Mouse (Mus musculus) limb, embryonic 12.5 days (tissue): ENCODE data around the gene Krt34. TPM values are rescaled to one million over a fixed set of nuclear protein-coding genes. Genes with fewer than 3 reads are reported as not detected.

Experiments
- ATAC-seq: fragments of 200-750 bp; cut with Nextera tagmentation; 2 replicates; pipeline ENCODE4 v1.8.0; 2017; ENCODE audit warnings: low read depth, moderate TSS enrichment; ENCODE audit not compliant: insufficient number of reproducible peaks, insufficient read depth, low FRiP score, low TSS enrichment
- H3K27ac ChIP-seq: fragments of 300-500 bp; sonication (generic); 2 replicates; pipeline ENCODE4 v1.5.1; 2016; ENCODE audit warnings: mild to moderate bottlenecking, moderate library complexity
- H3K27me3 ChIP-seq: fragments of 300-500 bp; sonication (generic); 2 replicates; pipeline ENCODE4 v1.6.1; 2016; ENCODE audit warnings: mild to moderate bottlenecking, moderate library complexity
- H3K36me3 ChIP-seq: fragments of 300-500 bp; sonication (generic); 2 replicates; pipeline ENCODE4 v1.6.1; 2016; ENCODE audit warnings: mild to moderate bottlenecking, moderate library complexity
- H3K4me1 ChIP-seq: fragments of 300-500 bp; sonication (generic); replicated peaks from 2 replicates; pipeline ENCODE4 v1.6.1; 2016
- H3K4me2 ChIP-seq: fragments of 300-500 bp; sonication (generic); 2 replicates; pipeline ENCODE4 v1.6.1; 2016; ENCODE audit warnings: mild to moderate bottlenecking, moderate library complexity
- H3K4me3 ChIP-seq: fragments of 300-500 bp; sonication (generic); replicated peaks from 2 replicates; pipeline ENCODE4 v1.5.1; 2016; ENCODE audit warnings: mild to moderate bottlenecking
- H3K9ac ChIP-seq: fragments of 300-500 bp; sonication (generic); replicated peaks from 2 replicates; pipeline ENCODE4 v1.6.1; 2016; ENCODE audit warnings: mild to moderate bottlenecking, moderate library complexity
- H3K9me3 ChIP-seq: fragments of 300-500 bp; sonication (generic); 2 replicates; pipeline ENCODE4 v1.6.1; 2016; ENCODE audit warnings: mild to moderate bottlenecking, moderate library complexity
- WGBS: fragments of 180-500 bp; shearing (Covaris S2); methylation state at CpG from one replicate; pipeline ENCODE4 v1.1.7; 2016; 5-methylcytosine and 5-hydroxymethylcytosine counted together
- polyA plus RNA-seq: library from polyadenylated mRNA; unstranded; fragments of >200 nt; fragmentation: Nextera tagmentation; extraction: Ambion mirVana; gene quantifications from 2 replicates; pipeline ENCODE4 v1.2.1, GENCODE M21; 2016

Krt34 gene
- polyA plus RNA-seq, 1 experiment from 2014 or later: not detected

GRCm38 (mm10) chr11:99994384-99994661 is 47.0 kb downstream of the Krt34 start:
- H3K27ac ChIP-seq: no peak overlapping the region
- 47% methylated on average over 4 of the region's 4 CpGs for WGBS
- H3K4me1 ChIP-seq: peaks cover 12% of the 10 kb centered on the region
- no peaks in the 10 kb centered on the region for H3K9me3 ChIP-seq
- H3K36me3 ChIP-seq: no peaks in the 10 kb centered on the region
- ATAC-seq: no peak
- H3K4me2 ChIP-seq: no peak overlapping the region
- no peak overlapping the region for H3K4me3 ChIP-seq
- no peak overlapping the region for H3K9ac ChIP-seq
- peaks cover 32% of the 10 kb centered on the region for H3K27me3 ChIP-seq

GRCm38 (mm10) chr11:99993620-99994383 is 47.6 kb downstream of the Krt34 start, which contains the start of gene Krtap17-1:
Gene Krtap17-1, minus strand, starts transcription at chr11:99993994.
- peak within 1 kb of the TSS; percentile 51 for H3K4me2 ChIP-seq
- H3K4me1 ChIP-seq: peaks cover 12% of the 10 kb centered on the region
- no peaks in the 10 kb centered on the region for H3K9me3 ChIP-seq
- no peak within 1 kb of the TSS for H3K27ac ChIP-seq
- no peaks in the 10 kb centered on the region for H3K36me3 ChIP-seq
- H3K9ac ChIP-seq: peak within 1 kb of the TSS; percentile 42; the same call in 1 of the 2 replicates
- H3K4me3 ChIP-seq: peak within 1 kb of the TSS; percentile 29
- H3K27me3 ChIP-seq: peaks cover 32% of the 10 kb centered on the region
- 17% methylated on average over 26 of the region's 26 CpGs for WGBS
- ATAC-seq: no peak

- peaks cover 32% of the 10 kb centered on the region for H3K27me3 ChIP-seq
- no peak overlapping the region for H3K4me3 ChIP-seq
- no peak overlapping the region for H3K27ac ChIP-seq
- no peak overlapping the region for H3K9ac ChIP-seq
- no peaks in the 10 kb centered on the region for H3K36me3 ChIP-seq
- no peak overlapping the region for H3K4me2 ChIP-seq
- peaks cover 12% of the 10 kb centered on the region for H3K4me1 ChIP-seq
- no peak for ATAC-seq
- H3K9me3 ChIP-seq: no peaks in the 10 kb centered on the region
- 79% methylated on average over 3 of the region's 3 CpGs for WGBS
Measured at GRCm38 (mm10) chr11:99990571-99990970, 50.8 kb downstream of the Krt34 start.

- WGBS: 89% methylated on average over 6 of the region's 6 CpGs
Measured at GRCm38 (mm10) chr11:99989881-99990405, 51.4 kb downstream of the Krt34 start.

GRCm38 (mm10) chr11:99988530-99988929 is 52.8 kb downstream of the Krt34 start:
- H3K9ac ChIP-seq: no peak overlapping the region
- ATAC-seq: no peak
- no peaks in the 10 kb centered on the region for H3K9me3 ChIP-seq
- H3K4me2 ChIP-seq: no peak overlapping the region
- H3K36me3 ChIP-seq: no peaks in the 10 kb centered on the region
- H3K4me3 ChIP-seq: no peak overlapping the region
- WGBS: 91% methylated on average over 3 of the region's 3 CpGs
- no peak overlapping the region for H3K27ac ChIP-seq
- H3K4me1 ChIP-seq: peaks cover 4% of the 10 kb centered on the region
- H3K27me3 ChIP-seq: peaks cover 18% of the 10 kb centered on the region

More at GRCm38 (mm10) chr11:99989881-99990405, 51.4 kb downstream of the Krt34 start:
- Histone ChIP-seq H3K9me3 (no peaks in the 10 kb centered on the region), H3K4me2 (no peak overlapping the region), H3K4me1 (peaks cover 12% of the 10 kb centered on the region), H3K36me3 (no peaks in the 10 kb centered on the region), H3K4me3 (no peak overlapping the region), H3K27ac (no peak overlapping the region), H3K27me3 (peaks cover 27% of the 10 kb centered on the region), H3K9ac (no peak overlapping the region)
- no peak for ATAC-seq

Other genes with a start within 250 kb of the Krt34 start
- gene Gm11596, start 248.1 kb downstream of the Krt34 start, polyA plus RNA-seq: not detected in 2 replicates
- gene Gm11569, start 242.6 kb downstream of the Krt34 start, polyA plus RNA-seq: not detected in 2 replicates
- gene Gm11554, start 237.1 kb downstream of the Krt34 start, polyA plus RNA-seq: not detected in 2 replicates
- not detected in 2 replicates for gene Krtap4-13, start 231.7 kb downstream of the Krt34 start, polyA plus RNA-seq
- gene Gm11564, start 225.9 kb downstream of the Krt34 start, polyA plus RNA-seq: not detected in 2 replicates
- gene 2300003K06Rik, start 203.5 kb downstream of the Krt34 start, polyA plus RNA-seq: not detected in 2 replicates
- gene Krtap4-16, start 189.9 kb downstream of the Krt34 start, polyA plus RNA-seq: not detected in 2 replicates
- gene Gm11568, start 183.6 kb downstream of the Krt34 start, polyA plus RNA-seq: not detected in 2 replicates
- gene Gm11559, start 177.1 kb downstream of the Krt34 start, polyA plus RNA-seq: not detected in 2 replicates
- not detected in 2 replicates for gene Krtap9-1, start 168.2 kb downstream of the Krt34 start, polyA plus RNA-seq
- gene Gm11567, start 162.4 kb downstream of the Krt34 start, polyA plus RNA-seq: not detected in 2 replicates
- gene Krtap31-1, start 133.6 kb downstream of the Krt34 start, polyA plus RNA-seq: not detected in 2 replicates
- not detected in 2 replicates for gene Gm11565, start 126.8 kb downstream of the Krt34 start, polyA plus RNA-seq
- not detected in 2 replicates for gene Krtap31-2, start 105.3 kb downstream of the Krt34 start, polyA plus RNA-seq
- not detected in 2 replicates for gene Krtap9-5, start 93.1 kb downstream of the Krt34 start, polyA plus RNA-seq
- not detected in 2 replicates for gene Krtap29-1, start 62.5 kb downstream of the Krt34 start, polyA plus RNA-seq
- not detected in 2 replicates for gene Krtap16-1, start 55.0 kb downstream of the Krt34 start, polyA plus RNA-seq
- 1.4 and 1.9 TPM in 2 replicates for gene Krtap17-1, start 47.6 kb downstream of the Krt34 start, polyA plus RNA-seq
- gene Krt33a, start 25.3 kb downstream of the Krt34 start, polyA plus RNA-seq: not detected in 2 replicates
- gene Krt33b, start 11.7 kb downstream of the Krt34 start, polyA plus RNA-seq: 0.18 and 0.27 TPM in 2 replicates
- gene Krt31, start 9.0 kb upstream of the Krt34 start, polyA plus RNA-seq: not detected in 2 replicates
- gene Krt32, start 46.7 kb upstream of the Krt34 start, polyA plus RNA-seq: not detected in 2 replicates
- 0.28 and 0.70 TPM in 2 replicates for gene Krt35, start 54.7 kb upstream of the Krt34 start, polyA plus RNA-seq
- gene Krt36, start 64.1 kb upstream of the Krt34 start, polyA plus RNA-seq: 0.13 and 0.16 TPM in 2 replicates
- gene Krt13, start 80.0 kb upstream of the Krt34 start, polyA plus RNA-seq: not detected in 2 replicates
- 42.4 and 61.2 TPM in 2 replicates for gene Krt15, start 94.4 kb upstream of the Krt34 start, polyA plus RNA-seq
- 8.4 and 8.7 TPM in 2 replicates for gene Krt19, start 107.1 kb upstream of the Krt34 start, polyA plus RNA-seq
- gene Krt9, start 151.7 kb upstream of the Krt34 start, polyA plus RNA-seq: not detected in 2 replicates
- 144 and 160 TPM in 2 replicates for gene Krt14, start 166.0 kb upstream of the Krt34 start, polyA plus RNA-seq
- not detected in 2 replicates for gene Krt16, start 207.3 kb upstream of the Krt34 start, polyA plus RNA-seq
- gene Krt17, start 219.5 kb upstream of the Krt34 start, polyA plus RNA-seq: 41.6 and 47.9 TPM in 2 replicates
- gene Krt42, start 228.3 kb upstream of the Krt34 start, polyA plus RNA-seq: not detected in 2 replicates